Comparison of ENCODE assay signal across 21 mouse cellular contexts in genomic region chr15:89512679-89513078, GRCm38 (mm10). TPM values are rescaled to one million over a fixed set of nuclear protein-coding genes. Genes with fewer than 3 reads are reported as not detected.
DNase-seq lines count a peak whose midpoint lies in the region; ATAC-seq lines count a peak whose summit lies in the region.
"Had no signal": no experiment of that assay in that cellular context is flagged by ENCODE, and none has a peak within 500 bp of the region (broad histone marks: within the 10 kb centered on the region; RNA-seq: fewer than 3 reads in every experiment).

No protein-coding gene starts in this region.

- H3K9me3 ChIP-seq in liver, embryonic 15.5 days (replicated peaks) = no peaks in the 10 kb centered on the region
- H3K9me3 ChIP-seq: embryonic facial prominence, embryonic 10.5 days; forebrain, embryonic 15.5 days; heart, embryonic 10.5 days; hindbrain, embryonic 12.5 days had no signal

- 13% methylated on average over 4 of the region's 4 CpGs for WGBS in liver, embryonic 15.5 days (ENCODE audit: insufficient replicate concordance)

- no peak overlapping the region for H3K4me3 ChIP-seq in liver, embryonic 15.5 days (replicated peaks)
- H3K4me3 ChIP-seq: embryonic facial prominence, embryonic 10.5 days; erythroblast, embryonic 14.5 days; forebrain, embryonic 15.5 days; heart, embryonic 10.5 days; hindbrain, embryonic 12.5 days had no signal

- peaks cover 6% of the 10 kb centered on the region for H3K4me1 ChIP-seq in liver, embryonic 15.5 days (replicated peaks)
- H3K4me1 ChIP-seq: embryonic facial prominence, embryonic 10.5 days; forebrain, embryonic 15.5 days; heart, embryonic 10.5 days; hindbrain, embryonic 12.5 days had no signal

- DNase-seq in c-Kit-positive CD71-positive TER-119-negative erythroid progenitor cells, embryonic 14.5 days (ENCODE audit: low read depth) = peak; percentile 46
- DNase-seq in adrenal gland, adult 2 months = no peak
- no peak for DNase-seq in gastrocnemius, postnatal 10 days
- no peak for DNase-seq in kidney, postnatal 4 days
- DNase-seq: adrenal gland, postnatal 10 days; cerebellum, adult 11-12 months; cerebellum, adult 9-10 months; cerebellum, postnatal 36 days; heart, adult 18-20 months; heart, postnatal 10 days; heart, postnatal 4 days had no signal

- 0 out of 2 replicates have a peak, but pooled peaks have one; percentile 19 for ATAC-seq in erythroid progenitor cell, adult 5-6 weeks (replicated peaks; ENCODE audit: low FRiP score, poor library complexity, severe bottlenecking)
- peak; percentile 73 for ATAC-seq in liver, embryonic 15.5 days (ENCODE audit: insufficient read depth)
- peak; percentile 91 for ATAC-seq in megakaryocyte-erythroid progenitor cell, adult 5-6 weeks (replicated peaks; ENCODE audit: low FRiP score, low TSS enrichment, poor library complexity, severe bottlenecking)
- ATAC-seq: forebrain, embryonic 15.5 days; hindbrain, embryonic 16.5 days had no signal

- no peak overlapping the region; the same call in 1 of the 2 replicates for H3K27ac ChIP-seq in liver, embryonic 15.5 days (replicated peaks)
- H3K27ac ChIP-seq: embryonic facial prominence, embryonic 10.5 days; forebrain, embryonic 15.5 days; heart, embryonic 10.5 days; hindbrain, embryonic 12.5 days had no signal

- no peak overlapping the region for H3K9ac ChIP-seq in liver, embryonic 15.5 days
- H3K9ac ChIP-seq: forebrain, embryonic 15.5 days; hindbrain, embryonic 12.5 days had no signal

- no peaks in the 10 kb centered on the region for H3K36me3 ChIP-seq in liver, embryonic 15.5 days (replicated peaks)
- H3K36me3 ChIP-seq: forebrain, embryonic 15.5 days; hindbrain, embryonic 12.5 days had no signal

- H3K4me2 ChIP-seq in liver, embryonic 15.5 days = peak overlapping the region; percentile 6; the same call in 1 of the 2 replicates
- H3K4me2 ChIP-seq: forebrain, embryonic 15.5 days; hindbrain, embryonic 12.5 days had no signal

- H3K27me3 ChIP-seq in liver, embryonic 15.5 days = no peaks in the 10 kb centered on the region
- H3K27me3 ChIP-seq: forebrain, embryonic 15.5 days; hindbrain, embryonic 12.5 days had no signal

RNA-seq across cellular contexts. Expression of gene Shank3, which starts 13.3 kb away (rescaled TPM):
- total RNA-seq in erythroid progenitor cell, adult 5-6 weeks (2015; ENCODE audit: low replicate concordance) = 0.72 TPM in 1 of 2 replicates, not detected in the other
- total RNA-seq in erythroid progenitor cell, adult 5-6 weeks (2017; ENCODE audit: low replicate concordance) = 0.39 and 0.61 TPM in 2 replicates
- 0.51 and 0.93 TPM in 2 replicates for polyA plus RNA-seq in liver, embryonic 15.5 days (2015; fragmentation: Nextera tagmentation; extraction: Ambion mirVana)
- total RNA-seq in megakaryocyte-erythroid progenitor cell, adult 5-6 weeks (2014; fragmentation: Nextera tagmentation) = 77.1 and 87.3 TPM in 2 replicates
- total RNA-seq in megakaryocyte-erythroid progenitor cell, adult 5-6 weeks (2017) = 11.8 and 48.9 TPM in 2 replicates
- 10 to 100 TPM; 32.7 to 36.9 TPM for total RNA-seq in adrenal gland, adult 2 months (2021)
- 50.9 and 64.1 TPM in 2 replicates for polyA plus RNA-seq in adrenal gland, adult 2 months (2012; rRNA removed)
- total RNA-seq in gastrocnemius, postnatal 10 days (2021) = 10 to 100 TPM; 24.8 to 36.1 TPM
- total RNA-seq: CH12.LX had no signal

RNA-seq across cellular contexts. Expression of gene Arsa, which starts 35.5 kb away (rescaled TPM):
- total RNA-seq in erythroid progenitor cell, adult 5-6 weeks (2015; ENCODE audit: low replicate concordance) = 2.5 and 2.9 TPM in 2 replicates
- total RNA-seq in erythroid progenitor cell, adult 5-6 weeks (2017; ENCODE audit: low replicate concordance) = 2.1 and 3.7 TPM in 2 replicates
- 5.0 and 5.4 TPM in 2 replicates for polyA plus RNA-seq in liver, embryonic 15.5 days (2015; fragmentation: Nextera tagmentation; extraction: Ambion mirVana)
- 10.7 and 18.3 TPM in 2 replicates for total RNA-seq in megakaryocyte-erythroid progenitor cell, adult 5-6 weeks (2014; fragmentation: Nextera tagmentation)
- 7.1 and 17.4 TPM in 2 replicates for total RNA-seq in megakaryocyte-erythroid progenitor cell, adult 5-6 weeks (2017)
- 10 to 100 TPM; 16.6 to 24.5 TPM for total RNA-seq in adrenal gland, adult 2 months (2021)
- 57.6 and 67.8 TPM in 2 replicates for polyA plus RNA-seq in adrenal gland, adult 2 months (2012; rRNA removed)
- total RNA-seq in gastrocnemius, postnatal 10 days (2021) = 10 to 100 TPM in 1 of 2 experiments, 1 to 10 TPM in 1; 6.5 to 11.0 TPM

RNA-seq across cellular contexts. Expression of gene Acr, which starts 55.4 kb away (rescaled TPM):
- not detected in 2 replicates for total RNA-seq in erythroid progenitor cell, adult 5-6 weeks (2015; ENCODE audit: low replicate concordance)
- total RNA-seq in erythroid progenitor cell, adult 5-6 weeks (2017; ENCODE audit: low replicate concordance) = not detected in 2 replicates
- polyA plus RNA-seq in liver, embryonic 15.5 days (2015; fragmentation: Nextera tagmentation; extraction: Ambion mirVana) = not detected in 2 replicates
- 1.3 and 4.0 TPM in 2 replicates for total RNA-seq in megakaryocyte-erythroid progenitor cell, adult 5-6 weeks (2014; fragmentation: Nextera tagmentation)
- not detected in 2 replicates for total RNA-seq in megakaryocyte-erythroid progenitor cell, adult 5-6 weeks (2017)
- total RNA-seq in adrenal gland, adult 2 months (2021) = under 1 TPM in 1 of 2 experiments, not detected in 1; 0.26 TPM
- 1.3 and 1.5 TPM in 2 replicates for polyA plus RNA-seq in adrenal gland, adult 2 months (2012; rRNA removed)
- total RNA-seq in gastrocnemius, postnatal 10 days (2021) = under 1 TPM; 0.54 TPM
- total RNA-seq: CH12.LX had no signal
- polyA plus RNA-seq: embryonic facial prominence, embryonic 10.5 days; erythroblast, embryonic 14.5 days had no signal

RNA-seq across cellular contexts. Expression of gene Mapk8ip2, which starts 59.0 kb away (rescaled TPM):
- not detected in 2 replicates for total RNA-seq in erythroid progenitor cell, adult 5-6 weeks (2015; ENCODE audit: low replicate concordance)
- not detected in 2 replicates for total RNA-seq in erythroid progenitor cell, adult 5-6 weeks (2017; ENCODE audit: low replicate concordance)
- polyA plus RNA-seq in liver, embryonic 15.5 days (2015; fragmentation: Nextera tagmentation; extraction: Ambion mirVana) = 0.02 and 0.05 TPM in 2 replicates
- total RNA-seq in megakaryocyte-erythroid progenitor cell, adult 5-6 weeks (2014; fragmentation: Nextera tagmentation) = not detected in 2 replicates
- not detected in 2 replicates for total RNA-seq in megakaryocyte-erythroid progenitor cell, adult 5-6 weeks (2017)
- total RNA-seq in adrenal gland, adult 2 months (2021) = 10 to 100 TPM in 1 of 2 experiments, 1 to 10 TPM in 1; 8.7 to 10.5 TPM
- 4.4 and 7.1 TPM in 2 replicates for polyA plus RNA-seq in adrenal gland, adult 2 months (2012; rRNA removed)
- under 1 TPM; 0.23 to 0.26 TPM for total RNA-seq in gastrocnemius, postnatal 10 days (2021)
- polyA plus RNA-seq: erythroblast, embryonic 14.5 days had no signal

Comparison
In these comparisons a context has a peak if more than half of its experiments do, and no peak if none do; other contexts are left out.
1. ATAC-seq: peak in every context shown above with its lines; median percentile 91 in megakaryocyte-erythroid progenitor cell, adult 5-6 weeks; 73 in liver, embryonic 15.5 days; 19 in erythroid progenitor cell, adult 5-6 weeks.
2. RNA of gene Shank3, which starts 13.3 kb away (total RNA-seq): 11.8 to 87.3 TPM in megakaryocyte-erythroid progenitor cell, adult 5-6 weeks, 32.7 to 36.9 TPM in adrenal gland, adult 2 months and 24.8 to 36.1 TPM in gastrocnemius, postnatal 10 days; 0.39 to 0.72 TPM in erythroid progenitor cell, adult 5-6 weeks; every median in the first group is over 4 times any median in the second.